Mouse (Mus musculus) gastrocnemius, postnatal 4 days (tissue): ENCODE data around the gene Vav3. TPM values are rescaled to one million over a fixed set of nuclear protein-coding genes. Genes with fewer than 3 reads are reported as not detected.
A peak's percentile ranks its signal among the peaks of the same experiment; 100 is the strongest.

Experiments
- DNase-seq, 2 experiments: peaks; one replicate each; pipeline ENCODE4 v3.0.0; 2021 to 2022; ENCODE audit warnings: low spot score in 2 of 2, mixed read lengths in 2 of 2
- total RNA-seq, 2 experiments: library from RNA; stranded (reverse); gene quantifications; 2 replicates each; pipeline ENCODE4 v1.2.3; 2021

Gene Vav3
- total RNA-seq, 2 experiments from 2014 or later = 11.5 to 12.1 TPM

DNA sequence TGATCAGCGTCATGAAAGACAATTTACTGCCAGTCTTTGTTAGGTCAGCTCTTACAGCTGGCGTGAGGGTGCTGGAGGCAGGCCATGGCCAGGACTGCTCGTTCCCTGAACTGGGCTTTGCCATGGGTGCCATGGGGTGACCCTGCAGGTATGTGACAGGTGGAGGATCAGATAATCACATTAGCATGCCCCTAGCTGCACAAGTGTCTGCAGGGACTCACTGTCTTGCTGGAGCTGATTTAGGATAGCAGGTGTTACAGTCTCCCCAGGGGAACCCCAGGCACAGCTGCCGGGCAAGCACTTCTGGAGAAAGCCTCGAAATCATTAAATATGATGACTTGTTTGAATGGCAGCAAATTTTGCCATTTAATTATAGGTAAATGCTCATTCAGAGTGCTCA is 156.0 kb downstream of the Vav3 start:
- no peak for DNase-seq

DNA sequence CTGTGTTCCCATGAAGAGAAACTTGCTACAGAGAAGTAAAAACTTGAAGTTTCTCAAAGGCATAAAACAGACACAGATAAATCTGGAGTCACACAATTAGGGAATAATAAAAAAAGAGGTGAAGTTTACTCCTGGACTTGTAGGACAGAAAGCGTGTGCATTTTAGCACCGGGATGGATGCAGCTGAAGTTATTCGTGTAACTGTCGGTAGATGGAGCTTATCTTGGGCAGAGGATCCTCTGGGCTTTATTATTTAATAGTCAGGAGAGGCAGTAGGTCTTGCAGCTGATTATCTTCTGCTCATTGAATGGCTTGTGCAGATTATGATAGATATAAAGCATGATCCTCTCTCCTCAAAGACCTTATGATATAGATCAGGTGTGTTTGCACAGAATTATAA is 156.6 kb downstream of the Vav3 start:
- no peak for DNase-seq

DNA sequence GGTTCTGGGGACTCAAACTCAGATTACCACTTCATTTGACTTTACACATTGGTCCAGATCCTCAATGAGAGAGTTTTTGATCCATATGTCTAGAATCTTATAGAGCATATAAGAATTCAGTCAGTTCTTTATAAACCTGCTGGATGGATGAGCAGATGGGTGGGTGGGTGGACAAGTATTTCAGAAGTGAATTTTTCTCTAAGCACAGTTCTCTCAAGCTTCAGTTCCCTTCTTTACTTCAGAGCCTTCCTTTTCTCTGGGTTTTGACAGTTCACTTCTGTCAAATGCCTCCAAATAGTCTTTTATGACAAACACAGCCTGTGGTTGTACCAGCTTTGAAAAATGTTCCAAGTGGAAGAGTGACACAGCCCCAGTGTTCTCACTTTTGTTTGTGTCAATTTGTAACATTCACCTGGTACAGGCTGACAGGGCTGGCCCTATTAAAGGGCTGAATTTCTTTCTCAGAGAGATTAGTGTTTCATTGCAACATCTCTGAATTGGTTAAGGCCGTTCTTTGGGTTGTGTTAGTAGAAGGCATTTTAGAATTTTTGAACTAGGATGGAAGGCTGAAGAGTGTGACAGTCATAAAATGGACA is 159.5 kb downstream of the Vav3 start:
- no peak for DNase-seq

DNA sequence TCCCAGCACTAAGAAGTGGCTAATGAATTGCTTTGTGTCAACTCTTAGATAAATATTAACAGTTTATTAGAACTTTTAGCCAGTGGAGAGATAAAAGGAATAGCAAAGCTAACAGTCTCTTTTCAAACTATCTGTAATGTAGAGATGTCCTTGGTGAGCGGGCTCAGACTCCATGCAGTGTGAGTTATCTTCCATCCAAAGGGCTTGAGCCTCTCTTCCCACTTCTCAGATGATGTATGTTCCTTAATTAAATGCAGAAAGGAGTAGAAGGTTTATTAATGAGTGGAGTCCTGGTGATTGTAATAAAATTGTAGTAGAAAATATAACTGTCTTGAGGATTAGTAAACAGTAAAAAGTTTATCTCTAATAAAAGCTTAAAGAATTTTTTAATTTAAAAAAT is 169.3 kb downstream of the Vav3 start:
- no peak for DNase-seq

DNA sequence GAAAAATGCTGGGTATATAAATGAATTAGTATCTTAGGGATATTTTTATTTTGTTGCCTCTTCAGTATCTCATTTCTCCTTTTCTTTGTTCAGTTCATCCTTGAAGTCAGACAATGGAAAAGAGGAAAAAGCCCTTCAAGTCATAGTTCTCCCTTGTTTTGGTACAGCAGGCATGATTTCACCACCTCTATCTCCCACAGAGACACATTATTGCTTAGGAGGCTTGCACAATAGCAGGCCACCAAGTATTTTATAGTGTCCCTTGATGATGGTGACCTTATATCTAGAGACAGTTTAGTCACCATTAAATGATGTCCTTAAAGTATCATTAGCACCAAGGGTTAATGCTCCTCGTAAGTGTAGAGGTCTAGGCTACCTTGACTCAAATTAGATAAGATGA is 171.4 kb downstream of the Vav3 start:
- DNase-seq = no peak

DNA sequence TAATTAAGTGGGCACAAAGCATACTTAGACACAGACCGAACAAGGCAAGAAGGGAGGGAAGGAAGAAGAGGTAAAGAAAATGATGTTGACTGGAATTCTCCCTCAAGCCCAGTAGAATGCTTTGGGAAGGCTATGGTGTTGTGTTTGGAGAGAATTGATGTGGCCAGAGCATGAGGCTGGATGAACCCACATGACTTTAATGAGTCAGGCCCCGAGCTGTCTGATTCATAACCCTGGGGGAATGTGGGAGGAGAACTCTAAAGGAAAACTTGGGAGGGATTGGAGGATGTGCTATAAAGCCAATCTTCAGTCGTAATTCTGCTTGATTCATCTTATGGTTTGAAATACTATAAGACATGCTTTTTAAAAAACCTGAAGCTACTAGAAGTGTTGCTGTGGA is 175.0 kb downstream of the Vav3 start:
- no peak for DNase-seq

DNA sequence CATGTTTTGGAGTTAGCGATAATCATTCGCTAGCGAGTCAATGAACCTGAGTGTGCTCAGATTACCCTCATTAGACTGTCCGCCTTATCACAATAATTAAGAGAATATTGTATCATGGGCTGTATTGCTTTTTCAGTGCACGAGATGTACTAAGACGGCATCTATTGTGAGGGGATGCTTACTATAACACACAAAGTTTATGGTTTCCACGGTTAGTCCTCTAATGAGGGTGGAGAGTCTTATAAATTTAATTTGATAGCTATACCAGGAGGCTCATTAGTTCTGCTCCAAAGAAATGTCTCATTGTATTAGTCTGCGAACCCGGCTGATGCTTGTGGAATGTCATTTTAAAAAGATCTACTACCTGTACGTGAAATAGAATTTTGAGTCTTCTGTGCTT is 175.9 kb downstream of the Vav3 start:
- DNase-seq = no peak

DNA sequence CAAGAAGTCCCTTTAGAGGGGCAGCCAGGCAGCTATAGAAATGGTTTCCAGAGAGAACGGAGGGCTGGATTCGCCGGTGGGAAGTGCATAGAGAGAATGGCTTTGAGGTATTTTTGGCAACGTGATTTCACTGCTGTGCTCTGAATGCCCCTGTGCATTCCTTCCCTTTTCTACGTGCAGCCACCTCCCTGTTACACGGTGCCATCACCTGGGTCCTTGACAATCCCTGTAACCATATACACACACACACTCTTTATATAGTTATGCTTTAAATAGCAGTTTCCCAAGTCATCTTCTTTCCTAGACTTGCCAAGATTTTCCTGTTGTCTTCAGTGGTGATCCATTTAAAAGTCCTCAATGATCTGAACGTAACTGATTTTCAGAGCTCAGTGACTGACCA is 181.7 kb downstream of the Vav3 start:
- DNase-seq = no peak

DNA sequence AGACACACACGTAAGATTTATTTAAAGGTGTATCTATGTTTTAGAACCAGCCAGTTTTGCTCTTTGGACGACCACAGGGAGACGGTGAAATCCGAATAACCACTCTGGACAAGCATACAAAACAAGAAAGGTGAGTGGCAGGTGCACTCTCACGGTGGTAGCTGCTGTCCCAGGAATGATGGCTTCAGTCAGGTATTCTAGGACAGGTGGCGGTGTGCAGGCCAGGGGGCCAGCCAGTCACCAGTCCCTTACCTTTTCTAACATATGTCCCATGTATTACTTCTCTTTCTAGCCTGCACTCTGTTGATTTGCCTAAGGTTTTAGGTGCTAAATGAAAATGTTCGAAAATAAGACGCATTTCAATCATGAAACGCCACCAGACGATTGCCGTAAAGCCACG is 185.4 kb downstream of the Vav3 start:
- no peak for DNase-seq

DNA sequence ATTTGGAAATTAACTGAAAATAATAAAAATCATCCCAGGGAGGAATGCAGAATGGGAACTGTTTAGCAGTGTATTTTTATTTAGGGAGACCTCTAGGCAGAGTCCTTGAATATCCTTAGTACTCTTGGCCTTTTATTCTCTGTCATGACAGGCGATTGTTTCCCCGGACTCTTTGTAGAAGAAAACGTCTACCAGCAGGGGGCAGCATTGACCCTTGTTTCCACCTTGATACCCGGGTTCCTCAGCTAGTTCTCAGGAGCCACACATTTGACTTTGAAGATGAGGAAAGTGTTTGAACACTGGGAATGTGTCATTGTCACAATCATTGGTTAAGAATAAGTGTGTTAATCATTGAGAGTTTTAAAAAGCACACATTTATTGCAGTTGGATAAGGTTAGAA is 185.8 kb downstream of the Vav3 start:
- peak; percentile 49 to 75 for DNase-seq

DNA sequence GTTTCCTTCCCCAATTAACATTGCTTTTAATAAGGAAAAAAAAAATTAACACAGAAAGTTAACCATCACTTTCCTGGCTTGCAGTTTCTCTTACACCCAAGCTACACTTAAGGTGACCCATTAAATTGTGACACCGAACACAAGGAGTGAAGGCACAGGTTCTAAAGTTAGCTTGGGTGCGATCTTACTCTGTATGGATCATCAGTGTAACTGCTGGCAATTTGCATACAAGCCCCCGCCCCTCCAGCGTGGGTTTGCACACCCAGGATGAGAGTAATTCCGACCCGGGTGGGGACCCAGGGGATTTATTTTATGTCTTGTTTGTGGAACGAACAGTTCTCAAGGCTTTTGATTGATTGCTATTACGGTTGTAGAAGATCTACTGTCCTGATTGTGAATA is 186.2 kb downstream of the Vav3 start:
- no peak for DNase-seq

DNA sequence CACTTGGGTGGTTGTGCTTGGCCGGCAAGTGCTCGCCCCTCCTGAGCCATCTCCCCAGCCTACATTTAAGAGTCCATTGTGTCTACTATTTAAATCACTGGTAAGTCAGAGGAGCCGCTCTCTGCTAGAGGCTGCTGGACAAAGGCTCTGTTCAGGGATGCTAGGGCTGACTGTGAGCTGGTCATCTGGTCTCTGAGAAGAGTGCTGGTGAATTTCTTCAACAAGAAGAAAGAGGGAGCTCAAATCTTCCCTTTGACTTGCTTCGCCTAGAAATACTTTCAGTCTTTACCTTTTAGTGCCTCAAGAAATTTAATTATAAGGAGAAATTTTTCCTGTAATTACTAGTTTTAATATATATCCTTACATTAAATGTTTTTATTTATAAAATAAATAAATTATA is 188.2 kb downstream of the Vav3 start:
- no peak for DNase-seq

DNA sequence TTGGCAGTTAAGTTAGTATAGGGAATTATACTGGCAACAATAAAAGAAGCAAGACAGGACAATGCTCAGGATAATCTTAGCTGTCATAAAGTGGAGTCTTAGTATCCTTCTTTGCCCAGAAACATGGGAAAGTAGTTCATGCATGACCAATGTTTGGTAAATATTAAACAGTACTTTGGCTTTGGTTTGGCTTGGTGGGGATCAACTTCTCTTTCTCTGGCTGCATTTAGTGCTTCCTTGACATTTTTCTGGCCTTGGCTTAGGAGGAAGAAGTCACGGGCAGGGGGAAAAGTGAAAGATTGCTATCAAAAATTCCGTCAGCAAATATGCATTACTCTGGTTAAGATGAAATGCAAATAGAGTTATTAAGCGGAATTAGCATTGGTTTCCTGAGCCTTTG is 197.2 kb downstream of the Vav3 start:
- no peak for DNase-seq

DNA sequence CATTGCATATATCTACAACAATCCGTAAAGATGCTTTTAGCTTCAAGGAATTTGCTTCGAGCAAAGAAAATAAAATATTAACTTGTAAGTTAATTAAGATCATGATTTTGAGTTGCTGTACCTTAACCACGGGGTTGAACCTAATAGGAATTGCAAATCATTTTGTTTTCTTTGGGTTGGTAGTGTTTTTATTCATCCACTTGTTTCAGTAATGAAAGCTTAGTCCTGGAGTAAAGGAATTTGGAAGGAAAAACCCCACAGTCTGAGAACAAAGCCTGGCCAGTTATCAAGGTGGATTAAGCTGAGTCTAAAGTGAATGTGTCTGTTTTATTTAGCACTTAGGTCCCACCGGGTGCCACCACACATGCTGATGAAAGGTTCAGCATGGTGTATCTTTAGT is 199.6 kb downstream of the Vav3 start:
- no peak for DNase-seq

DNA sequence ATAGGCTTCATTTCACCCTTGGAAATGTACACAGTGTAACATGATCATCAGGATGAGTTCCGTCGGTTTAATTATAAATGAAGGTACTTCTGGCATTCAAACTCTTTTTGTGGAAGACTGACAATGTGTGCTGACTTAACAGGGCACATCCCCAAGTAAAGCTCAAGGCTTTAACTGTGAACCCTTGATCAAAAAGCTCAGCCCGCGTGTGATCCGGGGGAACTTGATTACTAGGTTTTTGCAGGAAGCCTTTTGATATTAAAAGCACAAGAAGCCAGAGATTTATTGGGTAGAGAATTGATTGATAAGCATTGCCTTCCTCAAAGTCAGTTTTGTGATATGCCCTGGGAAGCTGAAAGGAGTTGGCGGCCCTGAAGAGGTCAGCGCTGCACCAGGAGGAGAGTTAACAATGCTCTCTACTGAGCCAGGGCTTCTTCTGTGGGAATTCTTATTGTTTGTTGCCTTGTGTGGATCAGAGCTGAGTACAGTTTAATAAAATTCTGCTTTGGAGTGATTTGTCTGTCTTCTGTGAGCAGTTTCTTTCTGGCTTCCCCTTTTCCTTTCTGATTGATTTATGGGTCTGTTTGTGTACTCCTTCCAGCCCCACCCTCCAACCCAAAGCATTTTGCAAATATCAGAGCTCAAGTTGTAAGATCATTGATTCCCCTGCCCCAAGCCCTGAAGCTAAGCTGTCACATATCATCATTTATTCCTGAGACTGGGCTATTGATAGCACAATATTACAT is 204.2 kb downstream of the Vav3 start:
- DNase-seq = no peak

DNA sequence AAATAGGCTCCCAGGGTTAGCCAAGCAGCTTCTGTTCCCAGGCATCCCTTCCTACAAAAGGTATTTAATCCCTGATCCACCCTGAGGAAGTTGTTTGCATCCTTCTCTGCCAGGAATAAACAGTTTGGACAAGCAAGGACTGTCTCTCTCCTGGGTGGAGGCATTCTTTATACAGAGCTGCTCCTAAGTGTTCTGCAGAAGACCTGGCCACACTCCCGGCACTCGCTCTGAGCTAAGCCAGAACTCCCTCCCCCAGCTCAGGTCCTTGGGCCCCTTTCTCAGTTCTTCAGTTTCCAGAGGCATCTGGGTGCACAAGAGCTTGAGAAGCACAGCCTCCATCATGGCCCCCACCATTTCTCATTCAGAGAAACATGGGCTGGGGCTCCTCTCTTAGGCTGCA is 216.9 kb downstream of the Vav3 start:
- DNase-seq = no peak

DNA sequence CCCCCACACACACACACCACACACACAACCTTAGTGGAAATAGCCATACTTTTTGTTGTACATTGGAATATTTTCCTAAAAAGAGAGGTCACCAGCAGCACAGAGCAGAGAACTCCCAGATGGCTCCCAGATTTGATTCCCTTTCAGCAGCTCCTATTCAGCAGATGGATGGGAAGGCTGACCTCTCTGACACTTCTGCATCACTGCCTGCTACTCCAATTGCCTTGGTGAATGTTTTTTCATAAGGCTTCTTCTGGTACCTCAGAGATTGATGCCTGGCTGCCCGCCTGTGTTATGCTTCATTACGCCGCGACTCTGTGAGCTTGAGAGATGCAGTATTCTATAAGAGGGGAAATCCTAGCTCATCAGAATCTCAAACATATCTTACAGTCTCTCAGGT is 220.8 kb downstream of the Vav3 start:
- no peak for DNase-seq

DNA sequence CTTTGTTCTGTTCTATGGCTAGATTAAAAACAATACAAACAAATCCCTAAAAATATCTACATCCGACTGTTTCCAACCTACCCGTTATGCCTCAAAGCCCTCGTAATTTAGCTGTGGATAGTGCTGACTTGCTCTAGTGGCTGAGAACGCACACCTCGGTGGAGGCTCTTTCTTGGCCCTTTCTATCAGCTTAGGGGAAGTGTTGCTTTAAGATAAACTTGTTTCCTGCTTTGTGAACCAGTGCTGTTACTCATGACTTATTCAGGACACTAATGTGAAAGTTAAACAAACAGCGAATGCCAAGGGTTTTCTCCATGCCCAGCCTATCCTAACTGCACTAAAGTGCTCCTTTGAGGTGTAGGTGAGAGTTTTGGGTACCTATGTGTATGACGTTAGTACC is 221.3 kb downstream of the Vav3 start:
- DNase-seq = no peak

DNA sequence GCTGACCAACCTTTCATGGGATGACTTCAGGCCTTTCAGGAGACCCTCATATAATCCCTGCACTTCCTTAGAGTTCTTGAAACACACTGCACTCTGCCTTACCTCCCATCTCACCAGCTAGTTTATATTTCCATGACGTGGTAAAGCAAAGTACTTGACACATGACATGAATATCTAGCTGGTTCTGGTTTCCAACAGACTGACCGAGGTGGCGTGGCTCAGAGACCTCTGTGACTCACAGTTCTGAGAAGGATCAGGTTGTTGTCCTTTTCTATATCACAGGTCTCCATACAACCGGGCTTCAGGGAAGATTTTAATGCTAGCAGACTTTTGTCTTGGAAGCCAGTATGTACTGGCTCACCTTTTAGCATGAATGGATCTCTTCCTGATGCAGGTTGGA is 221.8 kb downstream of the Vav3 start:
- no peak for DNase-seq

DNA sequence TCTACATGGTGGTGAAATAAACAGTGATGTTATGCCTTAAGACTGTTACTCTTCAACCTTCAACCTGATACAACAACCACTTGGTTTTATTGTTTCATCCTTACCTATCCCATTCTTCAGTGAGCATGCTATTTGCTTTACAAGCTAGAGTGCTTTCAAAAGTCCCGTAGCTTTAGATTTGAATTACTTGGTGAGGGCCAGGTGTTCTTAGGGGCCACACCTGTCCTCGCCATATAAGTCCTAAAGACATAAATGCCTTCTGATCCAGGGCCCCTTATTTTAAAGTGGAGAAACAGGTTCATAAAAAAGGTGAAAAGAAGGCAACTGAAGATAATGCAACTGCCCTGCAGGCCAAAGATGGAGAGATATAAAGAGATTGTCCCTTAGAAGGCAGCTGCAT is 224.0 kb downstream of the Vav3 start:
- no peak for DNase-seq

DNA sequence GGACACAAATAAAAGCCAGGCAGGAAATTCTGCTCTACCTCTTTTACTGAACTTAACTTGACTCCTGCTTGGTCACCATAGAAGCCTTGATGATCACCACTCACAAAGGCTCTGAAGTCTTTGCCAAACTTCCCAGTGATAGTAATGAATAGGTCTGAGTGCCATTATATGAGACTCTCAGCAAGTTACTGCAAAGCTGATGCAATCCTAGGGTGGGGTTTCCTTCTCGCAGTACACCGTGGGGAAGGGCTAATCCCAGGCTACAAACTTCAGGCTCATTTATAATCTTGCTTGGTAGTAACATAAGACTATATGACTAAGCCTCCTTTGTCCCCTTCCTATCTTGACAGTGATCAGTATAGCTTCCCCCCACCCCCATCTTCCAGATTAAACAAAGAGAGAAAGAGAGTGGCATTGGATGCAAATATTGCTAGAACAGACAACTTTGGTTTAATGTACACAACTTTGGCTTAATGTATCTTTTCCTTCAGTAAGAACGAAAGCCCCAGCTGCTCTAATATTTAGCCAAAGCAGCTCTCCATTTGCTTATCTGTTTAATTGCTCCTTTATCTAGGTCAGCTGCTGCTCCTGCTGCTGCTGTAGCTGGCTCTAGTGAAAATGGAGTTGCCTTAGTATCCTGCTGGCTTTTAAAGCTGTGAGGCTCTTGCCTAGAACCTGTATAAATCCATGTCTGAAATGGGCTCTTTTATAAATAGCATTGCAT is 228.3 kb downstream of the Vav3 start:
- DNase-seq = no peak

DNA sequence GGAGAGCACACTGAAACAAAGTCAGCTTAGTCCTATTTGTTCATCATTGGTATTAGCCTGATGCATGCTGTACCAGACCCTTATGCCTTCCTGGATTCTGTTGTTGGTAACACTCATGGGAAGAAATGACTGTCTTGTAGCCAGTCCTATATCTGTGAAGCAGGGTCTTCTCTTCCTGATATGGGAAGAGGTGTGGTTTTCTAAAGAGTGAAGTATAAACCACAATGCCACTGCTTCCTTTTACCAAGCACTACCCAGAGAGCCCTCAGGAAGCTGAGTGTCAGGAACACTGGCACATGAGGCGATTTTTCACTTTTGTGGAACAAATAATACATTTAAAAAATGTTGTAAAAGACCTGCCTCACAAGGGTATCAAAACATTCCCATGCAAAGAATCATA is 231.0 kb downstream of the Vav3 start:
- DNase-seq = no peak

DNA sequence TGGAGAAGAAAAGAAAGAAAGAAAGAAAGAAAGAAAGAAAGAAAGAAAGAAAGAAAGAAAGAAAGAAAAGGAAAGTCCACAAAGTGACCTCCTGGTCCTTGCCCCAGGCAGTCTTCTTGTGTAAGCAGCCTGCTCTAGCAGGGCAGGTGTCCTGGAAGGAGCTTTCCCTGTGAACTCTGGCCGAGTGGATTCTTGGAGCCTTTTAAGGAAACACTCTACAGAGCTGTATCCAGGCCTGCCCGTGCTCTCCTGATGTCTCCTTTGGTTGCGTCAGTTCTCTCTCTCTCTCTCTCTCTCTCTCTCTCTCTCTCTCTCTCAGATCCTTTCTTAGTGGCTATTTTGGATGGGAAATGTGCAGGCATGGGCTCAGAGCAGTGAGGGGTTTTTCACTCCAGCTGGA is 232.4 kb downstream of the Vav3 start:
- no peak for DNase-seq
